Mouse (Mus musculus) adrenal gland, postnatal 10 days (tissue): Measurements from ENCODE around the gene Caly. TPM values are rescaled to one million over a fixed set of nuclear protein-coding genes. Genes with fewer than 3 reads are reported as not detected.

Experiments
- DNase-seq: peaks from one replicate; pipeline ENCODE4 v3.0.0; 2021; ENCODE audit warnings: mixed read lengths
- total RNA-seq, 2 experiments: library from RNA; stranded (reverse); gene quantifications; 2 replicates each; pipeline ENCODE4 v1.2.3; 2021

Caly gene
- total RNA-seq, 2 experiments from 2014 or later: 4.9 to 6.6 TPM

GRCm38 (mm10) chr7:140090601-140091000, 8.3 kb upstream of the Caly start:
- DNase-seq: no peak

- DNase-seq: no peak
Measured at GRCm38 (mm10) chr7:140081408-140082241, 723 bp downstream of the Caly start.

GRCm38 (mm10) chr7:140080503-140081156, 1.7 kb downstream of the Caly start:
- peak; percentile 89 for DNase-seq

GRCm38 (mm10) chr7:140078711-140079110, 3.6 kb downstream of the Caly start:
- peak; percentile 81 for DNase-seq

- DNase-seq: no peak
Measured at GRCm38 (mm10) chr7:140077698-140078097, 4.7 kb downstream of the Caly start.

GRCm38 (mm10) chr7:140070042-140070711, 12.2 kb downstream of the Caly start:
- peak; percentile 36 for DNase-seq

- DNase-seq: no peak
Measured at GRCm38 (mm10) chr7:140067397-140067796, 15.0 kb downstream of the Caly start.

GRCm38 (mm10) chr7:140063092-140063491, 19.3 kb downstream of the Caly start:
- DNase-seq: peak; percentile 81

- peak; percentile 45 for DNase-seq
Measured at GRCm38 (mm10) chr7:140062307-140062706, 20.0 kb downstream of the Caly start.

GRCm38 (mm10) chr7:140061832-140062130, 20.6 kb downstream of the Caly start:
- DNase-seq: no peak

GRCm38 (mm10) chr7:140060936-140061831, 21.2 kb downstream of the Caly start:
- DNase-seq: peak; percentile 50

GRCm38 (mm10) chr7:140059601-140060000, 22.7 kb downstream of the Caly start:
- no peak for DNase-seq

GRCm38 (mm10) chr7:140058528-140058927, 23.8 kb downstream of the Caly start:
- no peak for DNase-seq

- peak; percentile 56 for DNase-seq
Measured at GRCm38 (mm10) chr7:140057413-140058407, 24.6 kb downstream of the Caly start.

- DNase-seq: no peak
Measured at GRCm38 (mm10) chr7:140054124-140054523, 28.2 kb downstream of the Caly start.

- DNase-seq: peak; percentile 40
Measured at GRCm38 (mm10) chr7:140049115-140049689, 33.1 kb downstream of the Caly start.

- DNase-seq: no peak
Measured at GRCm38 (mm10) chr7:140048361-140049114, 33.8 kb downstream of the Caly start, which contains the start of gene Msx3. Gene Msx3 (minus strand): TSS chr7:140049089.

GRCm38 (mm10) chr7:140047811-140048311, 34.5 kb downstream of the Caly start:
- peak; percentile 25 for DNase-seq

GRCm38 (mm10) chr7:140045546-140045945, 36.8 kb downstream of the Caly start:
- DNase-seq: no peak
